Mouse (Mus musculus) heart, adult 2 months (tissue): ENCODE measurements around the gene Clca4b.

Experiments used
- CTCF ChIP-seq: fragments of 200-600 bp; IDR thresholded peaks from 2 replicates; pipeline ENCODE4 v1.8.1; 2022; ENCODE audit warnings: antibody characterized with exemption, mild to moderate bottlenecking, moderate library complexity
- POLR2A ChIP-seq: fragments of 200-500 bp; IDR thresholded peaks from 2 replicates; pipeline ENCODE4 v1.6.1; 2011; ENCODE audit warnings: mild to moderate bottlenecking, low read depth, low read length, control low read depth; ENCODE audit not compliant: insufficient read depth

GRCm38 (mm10) chr3:144950829-144951228, 18.5 kb upstream of the Clca4b start:
- TF ChIP-seq CTCF = no peak
- TF ChIP-seq POLR2A = no peak
